Mouse (Mus musculus) liver, embryonic 12.5 days (tissue): ENCODE data around the gene Sphk2. TPM values are rescaled to one million over a fixed set of nuclear protein-coding genes. Genes with fewer than 3 reads are reported as not detected.

Experiments
- ATAC-seq: fragments of 200-750 bp; cut with Nextera tagmentation; 2 replicates; pipeline ENCODE4 v1.8.0; 2017; ENCODE audit warnings: moderate number of reproducible peaks, mild to moderate bottlenecking, moderate library complexity
- H3K27ac ChIP-seq: fragments of 300-500 bp; sonication (generic); 2 replicates; pipeline ENCODE4 v1.5.1; 2016; ENCODE audit warnings: mild to moderate bottlenecking
- H3K27me3 ChIP-seq: fragments of 300-500 bp; sonication (generic); replicated peaks from 2 replicates; pipeline ENCODE4 v1.6.1; 2016; ENCODE audit warnings: mild to moderate bottlenecking, moderate library complexity
- H3K36me3 ChIP-seq: fragments of 300-500 bp; sonication (generic); 2 replicates; pipeline ENCODE4 v1.6.1; 2016; ENCODE audit warnings: mild to moderate bottlenecking, moderate library complexity
- H3K4me1 ChIP-seq: fragments of 300-500 bp; sonication (generic); 2 replicates; pipeline ENCODE4 v1.6.1; 2016
- H3K4me2 ChIP-seq: fragments of 300-500 bp; sonication (generic); 2 replicates; pipeline ENCODE4 v1.6.1; 2016; ENCODE audit warnings: mild to moderate bottlenecking, moderate library complexity
- H3K4me3 ChIP-seq: fragments of 300-500 bp; sonication (generic); 2 replicates; pipeline ENCODE4 v1.5.1; 2016; ENCODE audit warnings: mild to moderate bottlenecking, moderate library complexity
- H3K9ac ChIP-seq: fragments of 300-500 bp; sonication (generic); 2 replicates; pipeline ENCODE4 v1.6.1; 2016; ENCODE audit warnings: mild to moderate bottlenecking, moderate library complexity
- H3K9me3 ChIP-seq: fragments of 300-500 bp; sonication (generic); replicated peaks from 2 replicates; pipeline ENCODE4 v1.6.1; 2016; ENCODE audit warnings: mild to moderate bottlenecking, moderate library complexity
- WGBS: fragments of 180-500 bp; shearing (Covaris S2); methylation state at CpG from one replicate; pipeline ENCODE4 v1.1.7; 2016; ENCODE audit not compliant: insufficient replicate concordance; 5-methylcytosine and 5-hydroxymethylcytosine counted together
- polyA plus RNA-seq: library from polyadenylated mRNA; unstranded; fragments of >200 nt; fragmentation: Nextera tagmentation; extraction: Ambion mirVana; gene quantifications from 2 replicates; pipeline ENCODE4 v1.2.1, GENCODE M21; 2016

Sphk2 gene
- polyA plus RNA-seq, 1 experiment from 2014 or later = 16.1 TPM

DNA sequence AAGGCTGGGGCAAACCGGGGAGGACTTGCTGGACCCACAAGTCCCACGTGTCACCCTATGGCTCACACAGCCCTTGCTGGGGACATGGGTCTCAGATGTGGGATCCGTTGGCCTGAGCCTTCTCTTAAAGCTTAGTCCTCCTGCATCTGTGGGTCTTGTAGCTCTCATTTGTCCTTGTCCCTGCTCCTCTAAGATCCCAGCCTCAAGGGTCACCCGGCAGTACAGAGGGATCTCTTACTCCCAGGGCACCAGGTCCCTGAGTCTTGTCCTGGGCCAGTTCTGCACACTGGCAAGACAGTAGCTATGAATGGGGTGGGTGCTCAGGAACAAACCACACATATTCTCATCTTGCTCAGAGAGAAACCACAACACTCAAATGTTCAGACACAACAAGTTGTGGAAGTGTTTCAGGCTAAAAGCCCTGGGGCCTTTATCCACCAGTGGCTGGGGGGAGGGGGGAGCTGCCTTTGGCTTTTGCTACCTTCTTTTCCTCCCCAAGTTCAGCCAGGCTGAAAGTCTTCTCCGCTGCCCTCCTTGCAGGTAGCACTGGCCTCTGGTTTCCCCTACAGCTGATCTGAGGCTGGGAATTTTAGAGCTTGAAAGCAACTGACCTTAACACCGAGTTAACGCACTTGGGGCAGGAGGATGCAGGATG, 34.3 kb downstream of the Sphk2 start, which contains the start of gene Ntn5:
TSS of gene Ntn5 (plus strand) at position 627 of the 655 bp plus-strand sequence.
- H3K27ac ChIP-seq = no peak within 1 kb of the TSS
- H3K9me3 ChIP-seq = no peaks in the 10 kb centered on the region
- peaks cover 27% of the 10 kb centered on the region for H3K4me1 ChIP-seq
- H3K4me2 ChIP-seq = peak within 1 kb of the TSS; percentile 50; the same call in 1 of the 2 replicates
- no peaks in the 10 kb centered on the region for H3K36me3 ChIP-seq
- H3K4me3 ChIP-seq = no peak within 1 kb of the TSS
- ATAC-seq = no peak
- 59% methylated on average over 7 of the region's 7 CpGs for WGBS
- peaks cover 16% of the 10 kb centered on the region for H3K27me3 ChIP-seq
- no peak within 1 kb of the TSS for H3K9ac ChIP-seq

DNA sequence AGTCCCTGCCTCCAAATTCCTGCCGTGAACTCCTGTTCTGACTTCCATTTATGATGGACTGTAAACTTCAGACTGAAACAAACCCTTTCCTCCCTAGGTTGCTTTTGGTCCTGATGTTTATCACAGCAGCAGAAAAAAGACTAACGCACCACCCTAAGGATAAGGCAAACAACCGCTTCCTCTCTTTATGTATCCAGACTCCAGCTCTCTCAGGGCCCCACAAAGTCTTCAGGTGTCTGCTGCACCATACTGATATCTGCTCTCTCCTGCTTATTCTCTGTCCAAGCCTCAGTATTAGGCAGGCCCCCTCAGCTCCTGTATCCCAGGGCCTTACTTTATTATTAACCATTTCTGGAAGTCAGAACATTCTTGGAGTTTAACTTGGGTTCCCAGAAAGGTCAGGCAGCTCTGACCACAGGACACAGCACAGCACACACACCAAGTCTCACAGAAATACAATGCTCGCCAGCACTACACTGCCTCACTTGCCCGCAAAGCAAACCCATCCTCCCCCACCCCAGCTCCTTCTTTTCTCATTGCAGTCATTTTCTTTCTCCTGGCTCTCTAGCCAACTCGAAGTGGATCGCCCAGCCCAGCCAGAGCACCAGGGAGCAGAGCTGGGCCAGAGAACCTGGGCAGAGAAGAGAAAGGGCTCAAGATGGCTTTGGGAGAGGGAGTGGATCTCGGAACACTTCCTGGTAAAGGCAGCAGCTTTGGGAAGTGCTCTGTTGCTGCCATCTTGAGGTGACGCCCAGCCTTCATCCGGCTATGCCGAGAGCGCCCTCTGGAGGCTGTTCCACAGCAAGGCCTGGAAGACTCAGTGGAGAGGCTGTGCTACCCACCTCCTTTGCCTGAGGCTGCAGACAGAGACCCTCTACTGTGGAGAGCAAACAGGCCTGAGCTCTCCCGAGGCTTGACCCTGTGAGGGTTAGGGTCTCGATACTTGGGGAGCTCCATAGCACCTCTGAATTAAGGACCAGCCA, 35.4 kb downstream of the Sphk2 start:
- peaks cover 16% of the 10 kb centered on the region for H3K27me3 ChIP-seq

DNA sequence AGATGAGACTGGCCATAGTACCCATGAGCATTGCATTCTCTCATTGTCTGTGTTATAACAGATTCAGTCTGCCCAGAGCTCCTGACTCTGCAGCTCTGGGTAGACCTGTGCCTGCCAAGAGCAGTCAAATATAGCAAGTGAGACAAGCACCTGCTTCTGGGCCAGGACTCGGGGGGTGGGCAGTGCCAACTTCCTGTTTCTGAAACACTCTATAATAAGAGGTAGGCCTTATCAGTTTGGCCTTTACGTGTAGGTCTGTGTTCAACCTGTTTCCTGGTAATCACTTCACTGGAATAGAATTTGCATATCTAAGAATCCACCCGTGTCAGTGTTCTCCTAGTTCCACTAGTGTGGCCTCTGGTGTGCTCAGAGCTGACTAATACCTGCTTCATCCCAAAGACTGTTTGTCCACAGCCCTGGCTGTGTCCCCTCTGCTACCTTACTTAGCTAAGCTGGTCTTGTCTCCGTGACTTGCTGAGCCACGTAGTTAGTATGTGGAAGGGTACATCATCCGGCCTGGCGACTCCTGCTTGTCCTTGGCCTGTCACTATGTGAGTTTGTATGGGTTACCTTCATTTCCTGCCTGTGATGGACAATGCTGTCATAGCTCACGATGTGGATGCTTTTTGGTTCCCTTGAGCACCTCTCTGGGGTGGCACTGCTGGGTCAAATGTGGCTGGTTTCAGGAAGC, 36.6 kb downstream of the Sphk2 start:
- no peak overlapping the region for H3K4me2 ChIP-seq
- H3K27me3 ChIP-seq = peaks cover 8% of the 10 kb centered on the region
- H3K36me3 ChIP-seq = no peaks in the 10 kb centered on the region
- no peak overlapping the region for H3K4me3 ChIP-seq
- peaks cover 21% of the 10 kb centered on the region for H3K4me1 ChIP-seq
- no peak overlapping the region for H3K27ac ChIP-seq
- ATAC-seq = no peak
- H3K9ac ChIP-seq = no peak overlapping the region
- H3K9me3 ChIP-seq = no peaks in the 10 kb centered on the region
- 44% methylated on average over 8 of the region's 8 CpGs for WGBS

More for the DNA sequence above, 35.4 kb downstream of the Sphk2 start:
- peak overlapping the region; percentile 50 for H3K4me2 ChIP-seq
- H3K27ac ChIP-seq = peak overlapping the region; percentile 50
- 23% methylated on average over 14 of the region's 14 CpGs for WGBS
- H3K4me1 ChIP-seq = peaks cover 27% of the 10 kb centered on the region
- no peaks in the 10 kb centered on the region for H3K36me3 ChIP-seq
- H3K9me3 ChIP-seq = no peaks in the 10 kb centered on the region
- ATAC-seq = peak; percentile 34; the same call in 1 of the 2 replicates
- 0 out of 2 replicates have a peak overlapping the region, but pooled peaks have one; percentile 12 for H3K4me3 ChIP-seq
- H3K9ac ChIP-seq = peak overlapping the region; percentile 55; the same call in 1 of the 2 replicates

DNA sequence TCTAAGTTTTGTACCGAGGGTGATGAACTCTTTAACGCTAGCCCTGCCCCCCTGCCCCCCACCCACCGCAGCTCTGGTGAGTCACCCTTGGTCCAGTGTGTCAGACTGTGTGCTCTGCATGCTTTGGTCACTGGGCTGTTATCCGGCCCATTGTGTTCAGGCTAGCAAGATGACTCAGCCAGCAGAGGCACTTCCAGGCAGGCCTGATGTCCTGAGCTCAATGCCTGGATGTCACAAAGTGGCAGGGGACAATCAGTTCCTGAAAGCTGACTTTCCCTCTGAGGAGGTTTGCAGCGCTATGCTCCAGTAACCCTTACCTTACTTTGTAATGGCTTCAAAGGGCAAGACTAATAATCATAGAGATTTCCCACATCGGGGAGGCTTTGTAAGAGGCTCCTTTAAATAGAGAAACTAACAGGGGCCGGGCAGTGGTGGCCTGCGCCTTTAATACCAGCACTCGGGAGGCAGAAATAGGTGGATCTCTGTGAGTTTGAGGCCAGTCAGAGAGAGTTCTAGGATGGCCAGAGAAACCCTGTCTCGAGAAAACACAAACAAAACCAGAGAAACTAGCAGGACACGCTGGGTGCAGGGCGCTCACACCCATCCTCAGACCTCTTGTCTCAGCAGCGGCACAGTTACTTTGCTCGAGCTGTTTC, 37.7 kb downstream of the Sphk2 start:
- Histone ChIP-seq H3K27ac (no peak overlapping the region), H3K4me2 (no peak overlapping the region), H3K27me3 (peaks cover 13% of the 10 kb centered on the region), H3K9ac (no peak overlapping the region), H3K9me3 (no peaks in the 10 kb centered on the region), H3K4me3 (no peak overlapping the region), H3K36me3 (no peaks in the 10 kb centered on the region), H3K4me1 (peaks cover 20% of the 10 kb centered on the region)
- ATAC-seq = 0 out of 2 replicates have a peak, but pooled peaks have one; percentile 24
- 55% methylated on average over 14 of the region's 14 CpGs for WGBS

DNA sequence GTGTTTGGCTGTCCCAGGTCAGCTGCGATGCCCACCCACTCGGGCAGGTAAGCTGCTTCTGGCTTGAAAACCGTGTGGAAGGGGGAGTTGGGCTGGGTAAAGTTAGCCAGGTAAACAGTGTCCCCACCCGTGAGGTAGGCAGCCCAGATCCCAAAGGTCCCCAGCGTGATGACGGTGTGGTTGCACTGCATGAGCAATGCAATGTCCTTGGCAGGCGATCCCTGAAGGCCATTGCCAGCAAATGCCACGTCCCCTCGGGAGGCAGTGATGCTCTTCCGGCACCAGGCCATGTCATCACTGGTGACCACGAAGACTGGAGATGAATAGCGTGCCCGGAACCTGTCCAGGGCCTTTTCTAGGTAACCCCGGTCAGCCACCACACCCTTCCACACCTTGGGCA, 39.3 kb downstream of the Sphk2 start:
- peaks cover 7% of the 10 kb centered on the region; the same call in 1 of the 2 replicates for H3K27me3 ChIP-seq
- 86% methylated on average over 14 of the region's 14 CpGs for whole genome bisulfite sequencing
- no peak overlapping the region for H3K9ac ChIP-seq
- H3K27ac ChIP-seq = no peak overlapping the region
- no peaks in the 10 kb centered on the region for H3K36me3 ChIP-seq
- no peak overlapping the region for H3K4me2 ChIP-seq
- ATAC-seq = no peak
- no peaks in the 10 kb centered on the region for H3K9me3 ChIP-seq
- H3K4me3 ChIP-seq = no peak overlapping the region
- peaks cover 20% of the 10 kb centered on the region for H3K4me1 ChIP-seq

DNA sequence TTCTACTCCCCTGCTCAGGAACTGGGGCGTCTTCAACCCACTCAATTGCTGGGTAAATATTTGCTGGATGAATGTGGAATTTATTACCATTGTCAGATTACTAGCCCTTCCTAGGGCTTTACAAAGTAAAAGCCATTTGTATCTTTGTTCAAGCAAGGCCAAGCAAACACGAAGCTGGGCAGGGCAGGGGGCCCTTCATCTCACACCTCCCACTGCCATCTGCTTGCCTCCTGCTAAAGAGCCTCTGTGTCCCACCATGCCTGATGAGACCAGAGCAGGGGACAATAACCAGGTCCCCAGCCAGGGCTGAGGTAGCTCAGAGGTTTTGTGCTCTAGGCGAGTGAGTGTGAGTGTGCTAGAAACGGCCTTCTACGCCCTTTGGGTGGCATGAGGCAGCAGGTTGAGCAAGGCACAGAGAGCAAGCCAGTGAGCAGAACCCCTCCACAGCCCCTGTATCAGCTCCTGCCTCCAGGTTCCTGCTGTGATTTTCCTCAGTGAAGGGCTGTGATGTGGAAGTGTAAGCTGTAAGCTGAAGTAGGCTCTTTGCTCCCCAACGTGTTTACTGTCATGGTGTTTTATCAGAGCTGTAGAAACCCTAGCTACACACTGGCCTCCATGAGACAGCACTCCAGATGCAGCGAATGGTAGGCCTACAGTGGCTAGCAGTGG, 40.0 kb downstream of the Sphk2 start:
- 0 out of 2 replicates have a peak, but pooled peaks cover 7% of the 10 kb centered on the region for H3K27me3 ChIP-seq
- H3K36me3 ChIP-seq = no peaks in the 10 kb centered on the region
- H3K27ac ChIP-seq = no peak overlapping the region
- H3K9me3 ChIP-seq = no peaks in the 10 kb centered on the region
- H3K4me2 ChIP-seq = no peak overlapping the region
- no peak overlapping the region for H3K4me3 ChIP-seq
- no peak overlapping the region for H3K9ac ChIP-seq
- H3K4me1 ChIP-seq = peaks cover 20% of the 10 kb centered on the region
- 62% methylated on average over 7 of the region's 7 CpGs for WGBS
- no peak for ATAC-seq

DNA sequence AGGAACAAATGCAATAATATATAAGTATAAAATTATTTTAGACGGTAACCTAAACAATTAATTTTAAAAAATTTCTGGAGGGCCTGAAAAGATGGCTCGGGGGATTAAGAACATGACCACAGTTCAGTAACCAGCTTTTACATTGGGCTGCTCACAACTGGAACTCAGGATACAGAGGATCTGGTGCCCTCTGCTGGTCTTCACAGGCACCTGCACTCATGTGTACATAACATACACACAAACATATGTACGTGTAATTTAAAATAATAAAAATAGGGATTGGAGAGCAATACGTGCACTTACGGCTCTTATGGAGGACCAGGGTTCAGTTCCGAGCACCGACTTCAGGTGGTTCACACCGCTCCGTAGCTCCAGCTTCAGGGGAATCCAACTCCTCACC, 48.9 kb downstream of the Sphk2 start:
- no peak for ATAC-seq
- Histone ChIP-seq H3K9me3 (no peaks in the 10 kb centered on the region), H3K4me3 (no peak overlapping the region), H3K27ac (no peak overlapping the region), H3K36me3 (no peaks in the 10 kb centered on the region), H3K27me3 (peaks cover 19% of the 10 kb centered on the region), H3K4me2 (no peak overlapping the region), H3K9ac (no peak overlapping the region), H3K4me1 (peaks cover 18% of the 10 kb centered on the region; the same call in 1 of the 2 replicates)
- 82% methylated on average over 9 of the region's 9 CpGs for WGBS

DNA sequence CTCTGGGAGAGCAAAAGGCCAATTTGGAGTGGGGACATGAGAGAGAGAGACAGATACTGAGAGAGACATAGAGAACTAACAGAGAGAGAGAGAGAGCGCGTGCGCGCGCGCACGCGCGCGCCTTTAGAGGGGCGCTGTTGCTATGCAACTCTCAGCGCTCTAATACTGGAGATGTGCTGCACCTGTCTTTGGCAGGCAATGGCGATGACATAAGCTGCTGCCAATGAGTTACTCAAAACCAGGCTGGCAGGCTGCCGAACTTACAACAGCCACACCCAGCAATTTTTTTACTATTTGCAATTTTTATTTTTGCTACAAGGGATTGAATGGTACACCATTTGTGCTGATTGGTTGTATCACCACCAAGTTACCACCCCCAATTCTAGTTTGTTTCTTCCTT, 50.0 kb downstream of the Sphk2 start:
- WGBS = 78% methylated on average over 14 of the region's 14 CpGs
- no peak overlapping the region for H3K4me3 ChIP-seq
- ATAC-seq = no peak

DNA sequence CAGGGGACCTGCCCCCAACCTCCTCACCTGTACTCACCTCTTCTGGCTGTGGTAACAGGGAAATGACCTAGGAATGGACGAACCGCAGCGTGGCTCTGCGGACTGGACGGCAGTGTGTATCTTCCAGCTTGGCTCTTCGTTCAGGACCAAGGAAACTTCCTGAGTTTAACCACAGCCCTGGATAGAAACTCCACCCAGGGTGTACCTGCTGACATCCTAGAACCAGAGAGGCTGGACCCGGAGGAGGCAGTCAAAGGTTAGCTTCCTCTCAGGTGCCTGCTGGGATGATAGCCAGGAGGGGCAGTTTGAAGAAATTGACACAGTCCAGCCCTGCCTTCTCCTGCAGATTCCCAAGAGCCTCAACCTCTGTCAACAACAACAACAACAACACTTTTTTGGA, 51.6 kb downstream of the Sphk2 start, which contains the start of gene Fut2:
TSS of gene Fut2 (minus strand) at position 234 of the 400 bp plus-strand sequence.
- Histone ChIP-seq H3K4me3 (no peak within 1 kb of the TSS), H3K27ac (no peak within 1 kb of the TSS), H3K4me2 (no peak within 1 kb of the TSS)

More for the DNA sequence above, 50.0 kb downstream of the Sphk2 start:
- Histone ChIP-seq H3K36me3 (no peaks in the 10 kb centered on the region), H3K4me1 (peaks cover 18% of the 10 kb centered on the region; the same call in 1 of the 2 replicates), H3K9ac (no peak overlapping the region), H3K27ac (no peak overlapping the region), H3K4me2 (no peak overlapping the region), H3K9me3 (no peaks in the 10 kb centered on the region), H3K27me3 (peaks cover 22% of the 10 kb centered on the region)

DNA sequence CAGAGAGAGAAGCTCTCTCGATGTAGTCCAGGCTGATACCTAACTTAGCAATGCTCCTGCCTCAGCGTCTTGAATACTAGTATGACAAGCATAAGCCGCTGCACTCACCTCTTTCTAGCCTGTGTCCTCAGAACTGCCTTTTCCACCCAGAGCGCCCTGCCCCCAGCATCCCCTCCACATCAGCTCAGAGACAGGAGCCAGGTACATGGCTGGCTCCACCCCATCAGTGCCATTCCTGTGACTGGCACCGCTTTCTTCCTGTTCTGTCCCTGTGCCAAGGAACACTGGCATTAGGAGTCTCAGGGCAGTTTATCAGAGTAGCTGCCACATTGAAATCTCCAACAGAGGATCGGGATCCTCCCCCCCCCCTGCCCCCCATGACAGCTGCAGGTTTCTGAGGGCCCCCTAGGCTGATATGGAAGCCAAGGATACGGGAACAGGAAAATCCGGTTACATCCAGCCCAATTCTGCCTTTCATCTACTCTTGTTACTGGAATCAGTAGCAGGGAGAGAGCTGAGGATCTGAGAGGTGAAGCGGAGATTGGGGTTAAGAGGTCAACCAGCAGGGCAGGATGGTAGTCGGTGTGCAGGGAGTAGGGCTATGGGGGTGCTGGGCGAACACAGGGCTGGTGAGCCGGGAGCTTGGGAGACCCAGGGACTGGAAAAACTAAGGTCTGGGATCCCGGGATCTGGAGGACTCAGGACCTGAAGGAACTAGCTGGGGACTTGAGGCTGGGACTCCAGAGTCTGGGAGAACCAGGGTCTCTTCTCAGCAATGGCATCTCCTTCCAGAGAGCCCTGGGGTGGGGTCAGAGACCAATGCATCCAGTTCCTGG, 52.3 kb downstream of the Sphk2 start:
- WGBS = 45% methylated on average over 13 of the region's 13 CpGs
- peaks cover 18% of the 10 kb centered on the region; the same call in 1 of the 2 replicates for H3K4me1 ChIP-seq
- no peak overlapping the region; the same call in 1 of the 2 replicates for H3K9ac ChIP-seq
- no peaks in the 10 kb centered on the region for H3K9me3 ChIP-seq
- ATAC-seq = no peak
- H3K4me3 ChIP-seq = no peak overlapping the region
- H3K4me2 ChIP-seq = no peak overlapping the region
- H3K27ac ChIP-seq = no peak overlapping the region
- no peaks in the 10 kb centered on the region for H3K36me3 ChIP-seq
- H3K27me3 ChIP-seq = peaks cover 19% of the 10 kb centered on the region

More for the DNA sequence above, 51.6 kb downstream of the Sphk2 start, which contains the start of gene Fut2:
- H3K4me1 ChIP-seq = peaks cover 18% of the 10 kb centered on the region; the same call in 1 of the 2 replicates
- no peak within 1 kb of the TSS; the same call in 1 of the 2 replicates for H3K9ac ChIP-seq
- peaks cover 19% of the 10 kb centered on the region for H3K27me3 ChIP-seq
- 67% methylated on average over 7 of the region's 7 CpGs for WGBS
- no peaks in the 10 kb centered on the region for H3K9me3 ChIP-seq
- ATAC-seq = no peak
- H3K36me3 ChIP-seq = no peaks in the 10 kb centered on the region
